Mouse (Mus musculus) bone marrow, adult 2 months (tissue): ENCODE results near the gene Tmem273.

Source experiments
- CTCF ChIP-seq: fragments of 200-500 bp; IDR thresholded peaks from 2 replicates; pipeline ENCODE4 v1.5.1; 2011; ENCODE audit warnings: low read length, control low read depth; ENCODE audit not compliant: control insufficient read depth, insufficient read depth
- POLR2A ChIP-seq: fragments of 200-500 bp; IDR thresholded peaks from 2 replicates; pipeline ENCODE4 v1.6.1; 2011; ENCODE audit warnings: low read depth, mild to moderate bottlenecking, control low read depth, low read length, borderline replicate concordance; ENCODE audit not compliant: control insufficient read depth

GRCm38 (mm10) chr14:32800048-32800447, 14.3 kb downstream of the Tmem273 start:
- TF ChIP-seq CTCF: no peak
- TF ChIP-seq POLR2A: no peak
